Mouse (Mus musculus): ENCODE results near the gene Hnrnpul2.
A peak's percentile ranks its signal among the peaks of the same experiment; 100 is the strongest.
"Not testable (repeated sequence)": the region's sequence is repeated elsewhere in the genome, so short reads cannot be mapped to it uniquely, and the experiment has no call there.

Hnrnpul2 gene

GRCm38 (mm10) chr19:8818801-8819595 is 812 bp upstream of the Hnrnpul2 start, which contains the start of gene Ttc9c:
TSS of gene Ttc9c (minus strand) at chr19:8819333.
- peak; percentile 99 for DNase-seq (ENCODE audit: low spot score)

GRCm38 (mm10) chr19:8820424-8820956 is 680 bp downstream of the Hnrnpul2 start:
- peak; percentile 36 for DNase-seq (ENCODE audit: low spot score)

- DNase-seq (ENCODE audit: low spot score) = peak; percentile 42
Measured at GRCm38 (mm10) chr19:8821146-8821545, 1.3 kb downstream of the Hnrnpul2 start.

GRCm38 (mm10) chr19:8822696-8823095 is 2.9 kb downstream of the Hnrnpul2 start:
- DNase-seq (ENCODE audit: low spot score) = no peak

GRCm38 (mm10) chr19:8829660-8830059 is 9.8 kb downstream of the Hnrnpul2 start, which contains the start of gene AC129217.1:
TSS of gene AC129217.1 (plus strand) at chr19:8829773.
- no peak for DNase-seq (ENCODE audit: low spot score)

DNA sequence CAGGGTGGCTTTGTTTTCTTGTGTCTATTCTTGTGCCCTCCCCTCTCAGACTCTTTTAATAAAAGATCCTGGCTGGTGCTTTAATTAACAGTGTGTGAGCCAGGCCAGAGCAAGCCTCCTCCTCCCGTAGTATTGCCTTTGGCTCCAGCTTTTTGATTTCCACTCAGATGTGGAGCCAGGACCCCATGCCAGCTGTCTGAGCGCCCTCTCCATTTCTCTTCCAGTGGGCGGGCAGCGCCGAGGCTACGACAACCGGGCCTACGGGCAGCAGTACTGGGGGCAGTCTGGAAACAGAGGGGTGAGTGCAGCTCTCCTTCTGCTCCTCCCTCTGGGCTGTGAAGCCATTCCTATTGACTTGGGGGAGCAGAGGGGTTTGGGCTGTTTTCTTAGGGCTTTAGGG is 10.9 kb downstream of the Hnrnpul2 start:
- no peak for DNase-seq (ENCODE audit: low spot score)

GRCm38 (mm10) chr19:8831262-8831661 is 11.5 kb downstream of the Hnrnpul2 start:
- DNase-seq (ENCODE audit: low spot score) = no peak

DNA sequence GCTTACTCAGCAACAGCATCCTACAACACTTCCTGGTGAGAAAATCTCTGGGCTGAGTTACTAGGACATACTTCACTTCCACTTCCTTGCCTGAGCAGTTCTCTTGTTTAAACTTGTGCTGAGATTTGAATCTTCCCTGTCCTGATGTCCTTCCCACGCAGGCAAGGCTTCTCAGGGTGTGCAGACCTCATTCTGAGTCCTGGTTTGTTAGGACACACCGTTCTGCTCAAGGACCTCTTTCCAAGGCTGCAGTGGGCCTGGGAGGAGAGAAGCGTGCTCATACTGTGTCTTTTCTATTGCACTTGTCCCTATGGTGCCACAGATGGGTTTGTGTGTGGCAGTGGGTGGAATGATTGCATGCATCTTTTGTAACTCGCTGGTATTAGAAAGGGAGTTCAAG is 13.2 kb downstream of the Hnrnpul2 start:
- DNase-seq (ENCODE audit: low spot score) = no peak

DNA sequence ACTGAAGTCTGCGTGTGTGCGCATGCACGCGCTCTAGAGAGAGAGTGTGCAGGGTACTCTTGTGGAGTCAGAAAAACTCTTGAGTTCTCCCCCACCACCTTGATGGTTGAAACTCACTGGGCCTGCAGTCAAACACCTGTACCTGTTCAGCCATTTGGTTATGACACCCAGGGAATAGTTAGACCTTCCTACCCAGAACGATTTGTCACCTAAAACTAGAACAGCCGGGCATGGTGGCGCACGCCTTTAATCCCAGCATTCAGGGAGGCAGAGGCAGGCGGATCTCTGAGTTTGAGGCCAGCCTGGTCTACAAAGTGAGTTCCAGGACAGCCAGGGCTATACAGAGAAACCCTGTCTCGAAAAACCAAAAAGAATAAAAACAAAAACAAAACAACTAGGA is 16.5 kb downstream of the Hnrnpul2 start:
- DNase-seq (ENCODE audit: low spot score) = not testable (repeated sequence)

DNA sequence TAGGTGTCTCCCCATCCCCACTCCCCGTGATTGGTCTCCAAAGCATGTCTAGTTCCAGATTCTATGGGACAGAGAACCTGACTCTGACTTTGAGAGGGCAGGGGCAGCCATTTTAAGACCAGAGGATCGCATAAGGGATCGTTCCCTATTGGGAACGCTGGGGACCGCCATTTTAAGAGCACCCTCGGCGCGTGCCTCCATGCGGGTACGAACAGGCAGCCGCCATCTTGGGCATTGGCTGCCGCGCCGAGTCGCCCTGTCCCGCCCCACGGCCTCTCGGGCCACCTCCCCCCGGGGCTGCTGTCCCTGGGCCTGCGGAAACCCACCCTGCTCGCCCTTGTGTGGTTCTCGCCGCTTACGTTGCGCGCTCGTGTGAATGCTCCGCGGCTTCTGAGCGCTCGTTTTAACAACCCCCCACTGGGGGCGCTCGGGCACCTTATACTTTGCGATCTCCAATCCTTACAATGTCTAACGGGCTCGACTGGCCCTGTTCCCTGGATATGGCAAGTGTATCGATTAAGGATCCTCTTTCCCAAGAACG is 17.5 kb downstream of the Hnrnpul2 start, which contains the start of gene Bscl2:
TSS of gene Bscl2 (plus strand) at position 217 of the 541 bp plus-strand sequence.
- DNase-seq (ENCODE audit: low spot score) = peak; percentile 89

DNA sequence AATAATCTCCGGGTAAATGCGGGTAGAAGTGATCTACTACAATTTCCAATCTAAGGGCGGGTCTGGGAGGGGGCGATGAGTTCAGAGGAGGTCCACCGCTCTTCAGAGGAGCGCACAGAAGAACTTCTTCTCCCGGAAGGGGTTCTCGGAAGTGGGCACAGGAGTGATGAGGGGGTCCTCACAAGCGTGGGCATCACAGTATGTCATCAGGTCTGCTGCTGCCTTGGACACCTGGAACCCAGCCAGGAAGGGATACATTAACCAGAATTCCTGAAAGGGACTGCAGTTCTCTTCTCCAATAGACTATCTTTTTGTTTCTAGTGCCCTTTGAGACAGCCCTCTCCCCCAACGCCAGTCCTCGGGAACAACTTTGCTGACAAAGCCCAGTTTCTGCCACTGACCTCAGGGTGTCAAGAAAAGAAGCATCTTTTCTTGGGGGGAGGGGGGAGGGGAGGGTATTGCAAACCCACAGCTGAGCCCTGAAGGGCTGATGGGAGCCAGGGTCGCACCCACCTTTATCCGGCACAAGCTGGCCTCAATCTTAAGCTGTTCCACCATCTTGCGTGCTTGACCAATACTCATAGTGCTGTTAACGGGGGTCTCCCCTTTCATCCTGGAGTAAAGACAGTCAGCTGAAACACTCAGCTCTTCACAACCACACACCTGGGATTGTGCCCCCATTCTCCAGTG is 18.4 kb downstream of the Hnrnpul2 start:
- peak; percentile 42 for DNase-seq (ENCODE audit: low spot score)

GRCm38 (mm10) chr19:8839103-8839907 is 19.5 kb downstream of the Hnrnpul2 start, which contains the start of gene Gng3:
TSS of gene Gng3 (minus strand) at chr19:8839194.
- no peak for DNase-seq (ENCODE audit: low spot score)

GRCm38 (mm10) chr19:8839908-8840791 is 20.3 kb downstream of the Hnrnpul2 start:
- DNase-seq (ENCODE audit: low spot score) = peak; percentile 75

GRCm38 (mm10) chr19:8841012-8841411 is 21.2 kb downstream of the Hnrnpul2 start:
- DNase-seq (ENCODE audit: low spot score) = no peak

DNA sequence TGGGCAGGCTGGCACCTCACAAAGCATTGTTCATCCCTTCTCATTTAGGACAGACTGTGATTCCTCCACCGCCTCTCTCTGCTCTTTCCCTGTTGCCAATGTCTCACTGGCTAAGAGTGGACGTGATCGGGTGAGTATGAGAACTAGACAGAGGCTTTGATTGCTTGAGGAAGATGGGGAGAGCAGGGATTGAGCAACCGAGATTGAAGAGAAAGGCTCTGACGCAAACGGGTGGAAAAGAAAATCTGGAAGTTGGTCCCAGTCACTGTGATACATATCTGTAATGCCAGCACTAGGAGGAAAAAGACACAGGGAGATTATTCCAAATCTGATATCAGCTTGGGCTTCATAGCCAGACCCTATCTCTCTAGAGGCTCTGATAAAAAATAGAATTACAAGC is 23.2 kb downstream of the Hnrnpul2 start:
- DNase-seq (ENCODE audit: low spot score) = no peak

DNA sequence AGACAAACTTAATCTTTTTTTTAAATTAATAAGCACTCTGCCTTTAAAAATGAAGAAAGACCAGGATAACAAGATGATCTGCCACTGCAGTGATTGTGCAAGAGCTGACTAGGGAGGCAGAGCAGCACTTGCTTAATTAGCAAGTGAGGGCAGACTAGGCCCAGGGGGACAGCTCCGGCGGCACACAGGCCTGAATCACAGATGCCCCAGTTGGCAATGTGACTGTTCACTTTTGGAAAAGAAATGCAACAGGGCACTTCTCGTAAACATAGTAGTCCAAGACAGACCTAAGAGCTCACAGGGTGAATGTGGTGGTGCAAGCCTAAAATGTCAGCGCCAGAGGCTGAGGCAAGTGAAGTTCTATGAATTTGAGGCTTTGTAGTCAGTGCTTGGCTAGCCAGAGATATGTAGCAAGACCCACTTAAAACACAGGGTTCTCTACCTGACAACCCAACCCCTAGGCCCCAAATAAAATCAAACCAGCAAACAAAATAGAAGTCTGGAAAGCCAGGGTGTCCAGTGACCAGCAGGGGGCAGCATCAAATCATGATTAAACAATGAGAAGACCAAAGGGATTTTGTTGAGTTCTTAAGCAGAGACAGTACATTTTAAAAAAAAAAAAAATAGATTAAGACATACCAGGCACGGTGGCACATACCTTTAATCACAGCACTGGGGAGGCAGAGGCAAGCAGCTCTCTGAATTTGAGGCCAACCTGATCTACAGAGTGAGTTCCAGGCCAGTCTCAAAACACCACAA is 24.7 kb downstream of the Hnrnpul2 start:
- DNase-seq (ENCODE audit: low spot score) = peak; percentile 60

- DNase-seq (ENCODE audit: low spot score) = no peak
Measured at GRCm38 (mm10) chr19:8848356-8848755, 28.5 kb downstream of the Hnrnpul2 start.

- DNase-seq (ENCODE audit: low spot score) = peak; percentile 77
Measured at GRCm38 (mm10) chr19:8850402-8850901, 30.6 kb downstream of the Hnrnpul2 start, which contains the start of gene Lrrn4cl. TSS of gene Lrrn4cl (plus strand) at chr19:8850768.

DNA sequence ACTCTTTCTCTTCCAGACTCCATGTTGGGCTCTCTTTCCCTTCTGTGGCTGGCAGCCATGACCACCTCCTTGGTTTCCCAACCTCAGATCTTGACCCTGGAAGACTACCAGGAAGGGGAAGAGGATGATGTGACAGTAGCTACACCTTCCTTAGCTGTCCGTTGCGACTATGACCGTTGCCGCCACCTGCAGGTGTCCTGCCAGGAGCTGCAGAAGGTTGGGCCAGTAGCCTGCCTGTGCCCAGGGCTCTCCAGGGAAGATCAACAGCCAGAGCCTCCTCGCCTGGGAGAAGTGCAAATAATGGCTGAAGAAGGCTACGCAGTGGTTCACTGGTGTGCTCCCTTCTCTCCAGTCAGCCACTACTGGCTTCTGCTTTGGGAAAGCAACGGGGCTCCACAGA is 31.8 kb downstream of the Hnrnpul2 start:
- DNase-seq (ENCODE audit: low spot score) = no peak

Measured in yolk sac, embryonic 10.5 days (tissue).